Mouse (Mus musculus): ENCODE measurements at regions not wholly inside any gene's neighbourhood (a gene's known extent, or its start where the extent isn't known, plus 50 kb on each side); places are given as distances from the start of the nearest gene placed in this dataset.
"Not testable (repeated sequence)": the region's sequence is repeated elsewhere in the genome, so short reads cannot be mapped to it uniquely, and the experiment has no call there.

DNA sequence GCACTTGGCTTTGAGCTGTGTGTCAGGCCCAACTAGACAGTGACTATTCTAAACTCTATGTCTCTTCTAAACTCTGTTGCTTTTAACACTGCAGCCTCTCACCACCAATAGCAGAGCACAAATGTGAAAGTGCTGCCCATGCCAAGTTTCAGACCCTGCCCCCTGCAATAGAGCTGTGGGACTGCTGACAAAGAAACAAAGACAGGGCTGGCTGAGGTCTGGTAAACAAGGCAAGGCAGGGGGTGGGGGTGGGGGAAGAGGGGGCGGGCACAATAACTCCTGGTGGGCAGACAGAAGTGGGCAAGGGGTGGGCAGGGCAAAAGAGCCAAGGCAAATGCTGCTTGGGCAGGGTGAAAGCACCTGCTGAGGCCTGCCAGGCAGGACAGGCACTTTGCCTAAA, 172.9 kb upstream of the 9130204L05Rik start:
- DNase-seq (ENCODE audit: low read depth, low spot score), result no peak

DNA sequence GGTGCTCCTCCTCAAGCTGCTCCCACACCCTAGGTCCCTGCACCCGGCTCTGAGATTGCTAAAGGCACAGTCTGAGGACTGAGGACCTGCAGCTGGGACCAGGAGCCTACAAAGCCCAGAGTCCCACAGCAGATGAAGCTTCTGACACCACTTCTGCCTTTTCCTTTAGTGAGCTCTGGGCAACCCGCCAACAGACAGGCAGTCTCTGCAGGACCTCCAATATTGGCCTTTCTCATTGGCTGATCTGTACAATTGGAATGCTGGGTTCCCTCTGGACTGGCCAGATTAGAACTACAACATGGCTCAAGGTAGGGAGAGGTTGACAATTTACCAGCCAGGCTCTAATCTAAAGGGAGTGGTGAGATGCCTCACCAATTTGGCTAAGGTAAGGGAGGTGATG, 164.3 kb upstream of the 9130204L05Rik start:
- not testable (repeated sequence) for DNase-seq (ENCODE audit: low read depth, low spot score)

DNA sequence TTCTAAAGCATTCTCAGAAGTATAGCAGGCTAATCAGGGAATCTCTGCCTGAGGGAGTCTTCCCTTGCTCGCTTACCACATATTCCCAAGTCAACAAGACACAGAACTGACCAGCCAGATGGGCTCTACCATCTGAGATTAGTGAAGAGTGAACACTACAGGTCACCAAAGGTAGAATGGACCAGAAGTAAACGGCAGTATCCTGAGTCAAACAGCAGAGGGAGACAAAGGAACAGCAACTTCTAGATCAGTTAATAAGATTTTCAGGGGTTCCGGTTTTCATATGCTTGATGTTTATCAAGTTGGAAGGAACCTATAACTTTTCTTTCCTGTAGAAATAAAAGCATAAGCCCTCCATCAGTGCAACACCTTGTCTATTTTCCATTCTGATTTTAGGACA, 132.6 kb upstream of the 9130204L05Rik start:
- peak; percentile 42 for DNase-seq (ENCODE audit: low read depth, low spot score)

- DNase-seq (ENCODE audit: low read depth, low spot score), result peak; percentile 29
Measured at GRCm38 (mm10) chr3:91213280-91213679, 122.7 kb upstream of the 9130204L05Rik start.

Data from ES-CJ7 (cell line).